Mouse (Mus musculus) C2C12 (cell line): ENCODE measurements at regions not wholly inside any gene's neighbourhood (a gene's known extent, or its start where the extent isn't known, plus 50 kb on each side); places are given as distances from the start of the nearest gene placed in this dataset.

Experiments used
- CTCF ChIP-seq: IDR thresholded peaks from one replicate; pipeline ENCODE4 v1.5.1; 2011; ENCODE audit not compliant: control insufficient read depth, insufficient read depth, insufficient read length
- USF1 ChIP-seq: IDR thresholded peaks from one replicate; pipeline ENCODE4 v1.6.1; 2011; ENCODE audit warnings: low read depth, mild to moderate bottlenecking, control low read depth, moderate library complexity

DNA sequence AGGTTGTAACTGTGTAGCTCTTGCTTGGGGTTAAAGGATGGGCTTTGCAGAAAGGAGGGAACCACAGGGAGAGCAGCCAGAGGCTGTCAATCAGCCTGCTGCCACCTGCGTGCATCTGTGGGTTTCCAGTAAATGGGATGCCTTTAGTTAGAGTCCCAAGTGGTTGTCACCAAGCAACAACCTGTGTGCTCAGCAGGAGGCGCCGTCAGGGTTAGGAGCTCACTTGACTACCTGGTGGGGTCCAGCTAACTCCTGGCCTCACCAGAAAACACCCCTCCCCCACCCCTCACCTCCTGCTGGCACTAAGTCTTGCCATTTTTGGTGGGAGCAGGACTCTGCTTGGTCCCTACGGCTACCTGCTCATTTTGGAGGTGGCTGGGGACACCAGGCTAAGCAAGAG is 135.0 kb upstream of the Spin1 start:
- no peak for TF ChIP-seq CTCF
- TF ChIP-seq USF1 = no peak
